Mouse (Mus musculus): Measurements from ENCODE around the gene Arih2. TPM values are rescaled to one million over a fixed set of nuclear protein-coding genes. Genes with fewer than 3 reads are reported as not detected.
"Not testable (repeated sequence)": the region's sequence is repeated elsewhere in the genome, so short reads cannot be mapped to it uniquely, and the experiment has no call there.

Arih2 gene
- total and polyA plus RNA-seq, 2 experiments: 26.8 to 34.0 TPM

DNA sequence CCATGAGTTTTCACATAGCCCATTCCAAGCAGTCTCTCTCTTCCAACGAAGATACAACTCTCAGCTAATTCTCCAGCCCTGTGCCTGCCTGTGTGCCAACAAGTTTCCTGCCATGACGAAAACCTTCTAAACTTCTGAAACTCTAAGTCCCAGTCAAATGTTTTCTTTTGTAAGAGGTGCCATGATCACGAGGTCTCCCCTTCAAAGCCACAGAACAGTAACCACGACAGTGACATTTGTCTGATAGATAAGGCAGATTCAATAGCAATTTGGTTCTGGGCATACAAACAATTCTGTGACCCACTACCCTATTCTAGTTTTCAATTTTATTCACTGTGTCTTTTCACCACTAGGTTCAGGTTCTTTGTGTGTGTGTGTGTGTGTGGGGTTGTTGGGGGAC is 21.0 kb downstream of the Arih2 start:
- Histone ChIP-seq H3K9ac (ENCODE audit: low read depth, low read length) (no peak overlapping the region), H3K27me3 (ENCODE audit: control insufficient read depth, insufficient read depth, low read length) (no peaks in the 10 kb centered on the region), H3K27ac (replicated peaks; ENCODE audit: insufficient read depth, low read depth, low read length) (no peak overlapping the region), H3K79me2 (ENCODE audit: control insufficient read depth, insufficient read depth, low read length) (peaks cover 37% of the 10 kb centered on the region), H3K36me3 (ENCODE audit: control insufficient read depth, insufficient read depth, low read length) (peaks cover 25% of the 10 kb centered on the region), H3K4me1 (ENCODE audit: control insufficient read depth, insufficient read depth, low read length) (no peaks in the 10 kb centered on the region), H3K4me3 (ENCODE audit: insufficient read depth, low read depth, low read length) (no peak overlapping the region)
- no peak for TF ChIP-seq CTCF (IDR thresholded peaks at IDR 0.05; ENCODE audit: low read depth, low read length)
- no peak for TF ChIP-seq POLR2A (IDR thresholded peaks at IDR 0.05; ENCODE audit: extremely low read depth, insufficient read depth, low read length)
- WGBS: 72% methylated on average over 4 of the region's 4 CpGs
- no peak for DNase-seq (ENCODE audit: extremely low read depth, low read depth, low spot score)

- H3K27me3 ChIP-seq (ENCODE audit: control insufficient read depth, insufficient read depth, low read length): no peaks in the 10 kb centered on the region
- no peak overlapping the region for H3K4me3 ChIP-seq (ENCODE audit: insufficient read depth, low read depth, low read length)
- peaks cover 31% of the 10 kb centered on the region for H3K79me2 ChIP-seq (ENCODE audit: control insufficient read depth, insufficient read depth, low read length)
- H3K27ac ChIP-seq (replicated peaks; ENCODE audit: insufficient read depth, low read depth, low read length): no peak overlapping the region
- H3K9ac ChIP-seq (ENCODE audit: low read depth, low read length): no peak overlapping the region
- no peaks in the 10 kb centered on the region for H3K4me1 ChIP-seq (ENCODE audit: control insufficient read depth, insufficient read depth, low read length)
- WGBS: 0% methylated on average over 2 of the region's 2 CpGs
- H3K36me3 ChIP-seq (ENCODE audit: control insufficient read depth, insufficient read depth, low read length): peaks cover 19% of the 10 kb centered on the region
- TF ChIP-seq CTCF (IDR thresholded peaks at IDR 0.05; ENCODE audit: low read depth, low read length) (no peak), POLR2A (IDR thresholded peaks at IDR 0.05; ENCODE audit: extremely low read depth, insufficient read depth, low read length) (no peak)
- DNase-seq (ENCODE audit: extremely low read depth, low read depth, low spot score): peak; percentile 17
Observed at GRCm38 (mm10) chr9:108626498-108626897, 22.7 kb downstream of the Arih2 start.

DNA sequence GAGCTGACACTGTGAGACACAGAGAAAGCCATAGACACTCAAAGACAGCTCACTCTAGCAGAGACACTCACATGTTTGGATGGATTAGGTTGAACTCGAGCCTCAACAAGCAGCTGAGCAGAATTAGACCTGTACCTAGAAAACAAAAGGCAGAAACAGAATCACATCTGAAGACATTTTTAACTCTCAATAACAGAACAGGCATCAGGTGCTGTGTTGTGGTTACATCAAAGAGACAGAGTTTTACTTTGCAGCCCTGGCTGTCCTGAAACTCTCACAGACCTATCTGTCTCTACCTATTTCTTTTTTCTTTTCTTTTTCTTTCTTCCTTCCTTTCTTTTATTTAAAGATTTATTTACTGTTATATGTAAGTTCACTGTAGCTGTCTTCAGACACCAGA is 31.9 kb downstream of the Arih2 start:
- Histone ChIP-seq H3K9ac (ENCODE audit: low read depth, low read length) (no peak overlapping the region), H3K27me3 (ENCODE audit: control insufficient read depth, insufficient read depth, low read length) (no peaks in the 10 kb centered on the region), H3K27ac (replicated peaks; ENCODE audit: insufficient read depth, low read depth, low read length) (no peak overlapping the region), H3K79me2 (ENCODE audit: control insufficient read depth, insufficient read depth, low read length) (peaks cover 2% of the 10 kb centered on the region; the same call in 1 of the 2 replicates), H3K4me3 (ENCODE audit: insufficient read depth, low read depth, low read length) (no peak overlapping the region), H3K36me3 (ENCODE audit: control insufficient read depth, insufficient read depth, low read length) (peaks cover 68% of the 10 kb centered on the region), H3K4me1 (ENCODE audit: control insufficient read depth, insufficient read depth, low read length) (no peaks in the 10 kb centered on the region)
- TF ChIP-seq POLR2A (IDR thresholded peaks at IDR 0.05; ENCODE audit: extremely low read depth, insufficient read depth, low read length) (no peak), CTCF (IDR thresholded peaks at IDR 0.05; ENCODE audit: low read depth, low read length) (no peak)
- 97% methylated on average over 1 of the region's 1 CpGs for WGBS
- no peak for DNase-seq (ENCODE audit: extremely low read depth, low read depth, low spot score)

GRCm38 (mm10) chr9:108611488-108611887 is 37.7 kb downstream of the Arih2 start:
- no peak for DNase-seq (ENCODE audit: extremely low read depth, low read depth, low spot score)

GRCm38 (mm10) chr9:108608889-108609288 is 40.3 kb downstream of the Arih2 start:
- DNase-seq (ENCODE audit: extremely low read depth, low read depth, low spot score): no peak
- H3K9ac ChIP-seq (ENCODE audit: low read depth, low read length): no peak overlapping the region
- 93% methylated on average over 4 of the region's 4 CpGs for WGBS
- peaks cover 5% of the 10 kb centered on the region for H3K4me1 ChIP-seq (ENCODE audit: control insufficient read depth, insufficient read depth, low read length)
- H3K27me3 ChIP-seq (ENCODE audit: control insufficient read depth, insufficient read depth, low read length): no peaks in the 10 kb centered on the region
- H3K4me3 ChIP-seq (ENCODE audit: insufficient read depth, low read depth, low read length): no peak overlapping the region
- peaks cover 81% of the 10 kb centered on the region for H3K36me3 ChIP-seq (ENCODE audit: control insufficient read depth, insufficient read depth, low read length)
- no peaks in the 10 kb centered on the region for H3K79me2 ChIP-seq (ENCODE audit: control insufficient read depth, insufficient read depth, low read length)
- no peak for TF ChIP-seq CTCF (IDR thresholded peaks at IDR 0.05; ENCODE audit: low read depth, low read length)
- no peak for TF ChIP-seq POLR2A (IDR thresholded peaks at IDR 0.05; ENCODE audit: extremely low read depth, insufficient read depth, low read length)
- H3K27ac ChIP-seq (replicated peaks; ENCODE audit: insufficient read depth, low read depth, low read length): no peak overlapping the region

More at GRCm38 (mm10) chr9:108611488-108611887, 37.7 kb downstream of the Arih2 start:
- TF ChIP-seq CTCF (IDR thresholded peaks at IDR 0.05; ENCODE audit: low read depth, low read length) (no peak), POLR2A (IDR thresholded peaks at IDR 0.05; ENCODE audit: extremely low read depth, insufficient read depth, low read length) (no peak)
- no peaks in the 10 kb centered on the region for H3K4me1 ChIP-seq (ENCODE audit: control insufficient read depth, insufficient read depth, low read length)
- no peak overlapping the region for H3K27ac ChIP-seq (replicated peaks; ENCODE audit: insufficient read depth, low read depth, low read length)
- peaks cover 2% of the 10 kb centered on the region; the same call in 1 of the 2 replicates for H3K79me2 ChIP-seq (ENCODE audit: control insufficient read depth, insufficient read depth, low read length)
- H3K4me3 ChIP-seq (ENCODE audit: insufficient read depth, low read depth, low read length): no peak overlapping the region
- 97% methylated on average over 10 of the region's 10 CpGs for WGBS
- H3K9ac ChIP-seq (ENCODE audit: low read depth, low read length): no peak overlapping the region
- H3K36me3 ChIP-seq (ENCODE audit: control insufficient read depth, insufficient read depth, low read length): peaks cover 85% of the 10 kb centered on the region
- no peaks in the 10 kb centered on the region for H3K27me3 ChIP-seq (ENCODE audit: control insufficient read depth, insufficient read depth, low read length)

- H3K4me3 ChIP-seq (ENCODE audit: insufficient read depth, low read depth, low read length); H3K27me3 ChIP-seq (ENCODE audit: control insufficient read depth, insufficient read depth, low read length); DNase-seq (ENCODE audit: extremely low read depth, low read depth, low spot score); H3K9ac ChIP-seq (ENCODE audit: low read depth, low read length); H3K79me2 ChIP-seq (ENCODE audit: control insufficient read depth, insufficient read depth, low read length); H3K4me1 ChIP-seq (ENCODE audit: control insufficient read depth, insufficient read depth, low read length); H3K27ac ChIP-seq (replicated peaks; ENCODE audit: insufficient read depth, low read depth, low read length): not testable (repeated sequence)
- 82% methylated on average over 5 of the region's 5 CpGs for WGBS
- peaks cover 74% of the 10 kb centered on the region for H3K36me3 ChIP-seq (ENCODE audit: control insufficient read depth, insufficient read depth, low read length)
Observed at GRCm38 (mm10) chr9:108607929-108608328, 41.3 kb downstream of the Arih2 start.
